Mouse (Mus musculus) heart, embryonic 12.5 days (tissue): ENCODE data around the gene Kif26b. TPM values are rescaled to one million over a fixed set of nuclear protein-coding genes. Genes with fewer than 3 reads are reported as not detected.

ENCODE experiments used
- ATAC-seq: fragments of 200-750 bp; cut with Nextera tagmentation; 2 replicates; pipeline ENCODE4 v1.8.0; 2017; ENCODE audit warnings: moderate TSS enrichment, moderate library complexity; ENCODE audit not compliant: insufficient number of reproducible peaks, low FRiP score
- H3K27ac ChIP-seq: fragments of 300-500 bp; sonication (generic); 2 replicates; pipeline ENCODE4 v1.5.1; 2016; ENCODE audit warnings: mild to moderate bottlenecking, moderate library complexity; ENCODE audit not compliant: poor library complexity, severe bottlenecking
- H3K27me3 ChIP-seq: fragments of 300-500 bp; sonication (generic); replicated peaks from 2 replicates; pipeline ENCODE4 v1.6.1; 2016; ENCODE audit warnings: mild to moderate bottlenecking, moderate library complexity
- H3K36me3 ChIP-seq: fragments of 300-500 bp; sonication (generic); 2 replicates; pipeline ENCODE4 v1.6.1; 2016; ENCODE audit warnings: mild to moderate bottlenecking, moderate library complexity
- H3K4me1 ChIP-seq: fragments of 300-500 bp; sonication (generic); replicated peaks from 2 replicates; pipeline ENCODE4 v1.6.1; 2016; ENCODE audit warnings: mild to moderate bottlenecking
- H3K4me2 ChIP-seq: fragments of 300-500 bp; sonication (generic); 2 replicates; pipeline ENCODE4 v1.6.1; 2016; ENCODE audit warnings: mild to moderate bottlenecking, moderate library complexity
- H3K4me3 ChIP-seq: fragments of 300-500 bp; sonication (generic); 2 replicates; pipeline ENCODE4 v1.5.1; 2016; ENCODE audit warnings: mild to moderate bottlenecking
- H3K9ac ChIP-seq: fragments of 300-500 bp; sonication (generic); 2 replicates; pipeline ENCODE4 v1.6.1; 2016; ENCODE audit warnings: mild to moderate bottlenecking, moderate library complexity
- H3K9me3 ChIP-seq: fragments of 300-500 bp; sonication (generic); replicated peaks from 2 replicates; pipeline ENCODE4 v1.6.1; 2016; ENCODE audit warnings: mild to moderate bottlenecking, moderate library complexity
- WGBS: fragments of 180-500 bp; shearing (Covaris S2); methylation state at CpG from one replicate; pipeline ENCODE4 v1.1.7; 2016; 5-methylcytosine and 5-hydroxymethylcytosine counted together
- polyA plus RNA-seq: library from polyadenylated mRNA; unstranded; fragments of >200 nt; fragmentation: Nextera tagmentation; extraction: Ambion mirVana; gene quantifications from 2 replicates; pipeline ENCODE4 v1.2.1, GENCODE M21; 2016

The Kif26b gene
- polyA plus RNA-seq, 1 experiment from 2014 or later = 25.1 TPM

GRCm38 (mm10) chr1:178600851-178601569 is 72.1 kb downstream of the Kif26b start:
- Histone ChIP-seq H3K9me3 (no peaks in the 10 kb centered on the region; the same call in 1 of the 2 replicates), H3K9ac (0 out of 2 replicates have a peak overlapping the region, but pooled peaks have one; percentile 4), H3K27ac (no peak overlapping the region), H3K27me3 (no peaks in the 10 kb centered on the region), H3K4me3 (no peak overlapping the region), H3K4me2 (no peak overlapping the region), H3K36me3 (peaks cover 17% of the 10 kb centered on the region), H3K4me1 (peaks cover 32% of the 10 kb centered on the region)
- peak; percentile 43; the same call in 1 of the 2 replicates for ATAC-seq
- 84% methylated on average over 15 of the region's 15 CpGs for WGBS

GRCm38 (mm10) chr1:178609151-178609775 is 80.3 kb downstream of the Kif26b start:
- WGBS = 69% methylated on average over 8 of the region's 8 CpGs
- H3K9ac ChIP-seq = no peak overlapping the region
- peaks cover 42% of the 10 kb centered on the region for H3K4me1 ChIP-seq
- no peak overlapping the region for H3K4me3 ChIP-seq
- H3K27me3 ChIP-seq = no peaks in the 10 kb centered on the region
- ATAC-seq = no peak
- H3K4me2 ChIP-seq = no peak overlapping the region
- 0 out of 2 replicates have a peak, but pooled peaks cover 3% of the 10 kb centered on the region for H3K36me3 ChIP-seq
- no peaks in the 10 kb centered on the region for H3K9me3 ChIP-seq
- no peak overlapping the region for H3K27ac ChIP-seq

GRCm38 (mm10) chr1:178611512-178611911 is 82.6 kb downstream of the Kif26b start:
- Histone ChIP-seq H3K9ac (no peak overlapping the region), H3K27me3 (no peaks in the 10 kb centered on the region), H3K4me2 (no peak overlapping the region; the same call in 1 of the 2 replicates), H3K27ac (no peak overlapping the region), H3K4me1 (peaks cover 42% of the 10 kb centered on the region), H3K4me3 (no peak overlapping the region), H3K36me3 (no peaks in the 10 kb centered on the region), H3K9me3 (no peaks in the 10 kb centered on the region)
- ATAC-seq = no peak
- 79% methylated on average over 15 of the region's 15 CpGs for WGBS

GRCm38 (mm10) chr1:178621301-178621700 is 92.4 kb downstream of the Kif26b start:
- no peak overlapping the region for H3K4me3 ChIP-seq
- no peak overlapping the region for H3K9ac ChIP-seq
- H3K27ac ChIP-seq = no peak overlapping the region
- H3K27me3 ChIP-seq = no peaks in the 10 kb centered on the region
- peaks cover 16% of the 10 kb centered on the region for H3K4me1 ChIP-seq
- 81% methylated on average over 2 of the region's 2 CpGs for WGBS
- H3K36me3 ChIP-seq = no peaks in the 10 kb centered on the region
- H3K4me2 ChIP-seq = no peak overlapping the region
- ATAC-seq = no peak
- no peaks in the 10 kb centered on the region for H3K9me3 ChIP-seq

GRCm38 (mm10) chr1:178623889-178624288 is 95.0 kb downstream of the Kif26b start:
- Histone ChIP-seq H3K27ac (no peak overlapping the region), H3K9me3 (no peaks in the 10 kb centered on the region), H3K36me3 (peaks cover 7% of the 10 kb centered on the region; the same call in 1 of the 2 replicates), H3K9ac (no peak overlapping the region), H3K4me2 (no peak overlapping the region), H3K4me1 (peaks cover 9% of the 10 kb centered on the region), H3K4me3 (no peak overlapping the region), H3K27me3 (no peaks in the 10 kb centered on the region)
- ATAC-seq = no peak
- 85% methylated on average over 9 of the region's 9 CpGs for WGBS

- 64% methylated on average over 6 of the region's 6 CpGs for WGBS
- H3K4me1 ChIP-seq = peaks cover 11% of the 10 kb centered on the region
Observed at GRCm38 (mm10) chr1:178626961-178627381, 98.0 kb downstream of the Kif26b start.

GRCm38 (mm10) chr1:178630042-178630441 is 101.1 kb downstream of the Kif26b start:
- H3K4me2 ChIP-seq = no peak overlapping the region
- peaks cover 10% of the 10 kb centered on the region; the same call in 1 of the 2 replicates for H3K36me3 ChIP-seq
- no peaks in the 10 kb centered on the region for H3K27me3 ChIP-seq
- H3K9ac ChIP-seq = no peak overlapping the region
- H3K4me1 ChIP-seq = peaks cover 35% of the 10 kb centered on the region
- H3K4me3 ChIP-seq = no peak overlapping the region
- no peaks in the 10 kb centered on the region for H3K9me3 ChIP-seq
- no peak overlapping the region for H3K27ac ChIP-seq
- 72% methylated on average over 5 of the region's 5 CpGs for WGBS
- no peak for ATAC-seq

More at GRCm38 (mm10) chr1:178626961-178627381, 98.0 kb downstream of the Kif26b start:
- no peak overlapping the region for H3K4me3 ChIP-seq
- ATAC-seq = no peak
- H3K4me2 ChIP-seq = no peak overlapping the region
- no peak overlapping the region for H3K9ac ChIP-seq
- H3K27me3 ChIP-seq = no peaks in the 10 kb centered on the region
- no peaks in the 10 kb centered on the region for H3K9me3 ChIP-seq
- H3K36me3 ChIP-seq = peaks cover 7% of the 10 kb centered on the region; the same call in 1 of the 2 replicates
- H3K27ac ChIP-seq = no peak overlapping the region

- ATAC-seq = no peak
- Histone ChIP-seq H3K4me1 (peaks cover 47% of the 10 kb centered on the region), H3K4me3 (no peak overlapping the region), H3K4me2 (no peak overlapping the region), H3K9me3 (no peaks in the 10 kb centered on the region), H3K27ac (no peak overlapping the region), H3K36me3 (peaks cover 10% of the 10 kb centered on the region; the same call in 1 of the 2 replicates), H3K9ac (no peak overlapping the region), H3K27me3 (no peaks in the 10 kb centered on the region)
- 26% methylated on average over 7 of the region's 7 CpGs for whole genome bisulfite sequencing
Observed at GRCm38 (mm10) chr1:178631863-178632262, 102.9 kb downstream of the Kif26b start.

GRCm38 (mm10) chr1:178634359-178635085 is 105.6 kb downstream of the Kif26b start:
- peak overlapping the region; percentile 46; the same call in 1 of the 2 replicates for H3K9ac ChIP-seq

GRCm38 (mm10) chr1:178635470-178635869 is 106.5 kb downstream of the Kif26b start:
- Histone ChIP-seq H3K27me3 (no peaks in the 10 kb centered on the region), H3K36me3 (0 out of 2 replicates have a peak, but pooled peaks cover 2% of the 10 kb centered on the region), H3K9me3 (no peaks in the 10 kb centered on the region), H3K4me3 (no peak overlapping the region), H3K4me1 (peaks cover 79% of the 10 kb centered on the region), H3K4me2 (no peak overlapping the region), H3K27ac (no peak overlapping the region), H3K9ac (no peak overlapping the region)
- no peak for ATAC-seq
- WGBS = 81% methylated on average over 4 of the region's 4 CpGs

More at GRCm38 (mm10) chr1:178634359-178635085, 105.6 kb downstream of the Kif26b start:
- Histone ChIP-seq H3K27me3 (no peaks in the 10 kb centered on the region), H3K4me2 (peak overlapping the region; percentile 41), H3K9me3 (no peaks in the 10 kb centered on the region), H3K27ac (peak overlapping the region; percentile 42), H3K4me3 (no peak overlapping the region), H3K36me3 (0 out of 2 replicates have a peak, but pooled peaks cover 2% of the 10 kb centered on the region), H3K4me1 (peaks cover 70% of the 10 kb centered on the region)
- ATAC-seq = no peak
- 46% methylated on average over 19 of the region's 19 CpGs for WGBS

- H3K4me3 ChIP-seq = no peak overlapping the region
- no peak overlapping the region for H3K27ac ChIP-seq
- no peak overlapping the region for H3K4me2 ChIP-seq
- H3K27me3 ChIP-seq = no peaks in the 10 kb centered on the region
- 0 out of 2 replicates have a peak, but pooled peaks cover 2% of the 10 kb centered on the region for H3K36me3 ChIP-seq
- no peaks in the 10 kb centered on the region for H3K9me3 ChIP-seq
- no peak for ATAC-seq
- 42% methylated on average over 7 of the region's 7 CpGs for WGBS
- peaks cover 80% of the 10 kb centered on the region for H3K4me1 ChIP-seq
- no peak overlapping the region for H3K9ac ChIP-seq
Observed at GRCm38 (mm10) chr1:178637293-178637692, 108.4 kb downstream of the Kif26b start.
